Mouse (Mus musculus) hindbrain, embryonic 10.5 days (tissue): ENCODE data around the gene Hist2h2ab. TPM values are rescaled to one million over a fixed set of nuclear protein-coding genes. Genes with fewer than 3 reads are reported as not detected.
"Not testable (repeated sequence)": the region's sequence is repeated elsewhere in the genome, so short reads cannot be mapped to it uniquely, and the experiment has no call there.

Source experiments
- DNase-seq: peaks from one replicate; pipeline ENCODE4 v3.0.0-alpha.2; 2017; ENCODE audit warnings: low spot score
- H3K27ac ChIP-seq: fragments of 300-500 bp; sonication (generic); 2 replicates; pipeline ENCODE4 v1.5.1; 2016; ENCODE audit warnings: mild to moderate bottlenecking, moderate library complexity
- H3K27me3 ChIP-seq: fragments of 300-500 bp; sonication (generic); 2 replicates; pipeline ENCODE4 v1.6.1; 2016; ENCODE audit warnings: mild to moderate bottlenecking; ENCODE audit not compliant: poor library complexity, insufficient read depth, severe bottlenecking
- H3K36me3 ChIP-seq: fragments of 300-500 bp; sonication (generic); 2 replicates; pipeline ENCODE4 v1.6.1; 2016; ENCODE audit warnings: mild to moderate bottlenecking, moderate library complexity
- H3K4me1 ChIP-seq: fragments of 300-500 bp; sonication (generic); replicated peaks from 2 replicates; pipeline ENCODE4 v1.6.1; 2016; ENCODE audit warnings: mild to moderate bottlenecking
- H3K4me3 ChIP-seq: fragments of 300-500 bp; sonication (generic); 2 replicates; pipeline ENCODE4 v1.5.1; 2016; ENCODE audit warnings: mild to moderate bottlenecking, moderate library complexity
- H3K9me3 ChIP-seq: fragments of 300-500 bp; sonication (generic); 2 replicates; pipeline ENCODE4 v1.6.1; 2016; ENCODE audit warnings: mild to moderate bottlenecking, moderate library complexity
- WGBS: fragments of 180-500 bp; shearing (Covaris S2); methylation state at CpG from one replicate; pipeline ENCODE4 v1.1.7; 2016; 5-methylcytosine and 5-hydroxymethylcytosine counted together
- polyA plus RNA-seq: library from polyadenylated mRNA; unstranded; fragments of >200 nt; fragmentation: Nextera tagmentation; extraction: Ambion mirVana; gene quantifications from 2 replicates; pipeline ENCODE4 v1.2.1, GENCODE M21; 2016

The Hist2h2ab gene
- polyA plus RNA-seq, 1 experiment from 2014 or later, result not detected

DNA sequence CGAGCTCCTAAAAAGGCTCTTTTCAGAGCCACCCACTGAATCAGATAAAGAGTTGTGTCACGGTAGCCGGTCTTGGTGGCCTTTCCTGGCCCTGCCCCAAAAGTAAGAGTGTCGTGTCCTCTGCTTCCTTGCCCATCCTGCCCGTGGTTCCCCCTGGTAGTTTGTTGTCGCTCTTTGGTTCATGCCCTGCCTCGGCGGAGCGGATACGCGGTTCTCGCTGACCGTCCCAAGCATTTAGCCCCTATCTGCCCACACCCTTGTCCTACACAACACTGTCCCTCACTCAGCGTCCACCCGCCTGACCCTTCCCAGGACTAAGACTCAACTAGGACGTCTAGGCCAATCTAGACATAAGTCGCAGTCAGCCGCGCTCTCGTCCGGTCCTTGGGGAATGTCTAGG is 26.4 kb downstream of the Hist2h2ab start:
- not testable (repeated sequence) for DNase-seq, H3K9me3 ChIP-seq, H3K36me3 ChIP-seq, H3K27me3 ChIP-seq
- 1% methylated on average over 10 of the region's 21 CpGs for WGBS
- Histone ChIP-seq H3K4me3 (peak overlapping the region; percentile 44), H3K4me1 (peaks cover 48% of the 10 kb centered on the region), H3K27ac (peak overlapping the region; percentile 81)

DNA sequence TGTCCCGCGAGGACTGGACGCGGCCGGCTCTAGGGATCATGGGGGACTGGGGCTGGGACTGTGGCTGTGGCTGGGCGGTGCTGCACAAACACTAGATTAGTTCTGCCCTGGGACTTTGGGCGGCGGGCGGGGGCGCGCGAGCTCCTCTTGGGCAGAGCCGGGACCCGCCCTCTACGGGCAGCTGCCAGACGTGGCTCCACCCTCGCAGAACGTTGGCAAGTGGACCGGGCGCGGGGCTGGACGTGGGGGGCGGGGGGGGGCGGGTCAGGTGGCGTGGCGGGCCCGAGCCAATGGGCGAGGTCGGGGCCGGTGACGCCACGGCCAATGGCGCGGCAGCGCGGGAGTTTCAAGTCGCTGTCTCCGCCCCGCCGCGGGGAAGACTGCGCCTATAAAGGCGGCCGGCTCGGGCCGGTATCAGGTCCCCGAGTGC is 26.8 kb downstream of the Hist2h2ab start, which contains the start of gene Hist2h3c1:
Gene Hist2h3c1 (plus strand): TSS at position 259 of the 430 bp plus-strand sequence.
- DNase-seq, H3K36me3 ChIP-seq, H3K9me3 ChIP-seq, H3K27me3 ChIP-seq: not testable (repeated sequence)
- under 1% methylated on average over 18 of the region's 47 CpGs for WGBS
- peak within 1 kb of the TSS; percentile 59 for H3K4me3 ChIP-seq
- H3K4me1 ChIP-seq, result peaks cover 47% of the 10 kb centered on the region
- H3K27ac ChIP-seq, result peak within 1 kb of the TSS; percentile 89

DNA sequence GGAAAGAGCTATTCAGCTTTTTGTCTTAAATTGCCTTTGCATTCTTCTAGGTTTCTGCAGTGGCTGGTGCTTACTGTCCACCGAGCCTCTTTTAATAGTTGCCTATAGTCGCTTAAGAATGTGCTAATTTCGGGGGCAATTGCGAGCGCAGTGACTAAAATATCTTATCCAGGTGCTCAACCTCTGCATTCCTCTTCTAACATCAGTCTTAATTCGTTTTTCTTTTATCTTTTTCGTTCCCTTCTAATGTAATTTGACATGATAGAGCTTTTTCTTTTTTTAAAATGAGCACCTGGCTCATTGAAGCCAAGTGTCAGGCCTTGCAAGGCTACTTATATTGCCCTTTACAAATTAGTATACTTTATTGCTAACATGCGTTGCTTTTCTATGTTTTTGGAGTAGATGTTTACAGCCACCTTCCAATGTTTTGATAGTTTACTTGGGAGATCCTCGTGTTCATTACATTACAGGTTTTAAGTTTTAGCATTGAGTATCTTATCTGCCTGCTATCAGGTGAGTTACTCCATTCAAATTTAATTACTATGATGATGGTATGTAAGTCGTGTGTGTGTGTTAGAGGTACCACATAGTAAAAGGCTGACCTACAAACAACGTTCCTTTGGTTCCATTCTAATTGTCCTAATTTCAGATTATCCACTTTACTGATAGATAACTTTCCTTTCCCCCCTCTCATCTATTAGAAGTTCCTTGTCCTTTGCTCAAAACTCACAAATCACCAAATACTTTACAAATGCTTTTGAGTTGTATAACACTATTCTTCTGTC is 27.9 kb downstream of the Hist2h2ab start:
- H3K27me3 ChIP-seq, result no peaks in the 10 kb centered on the region
- DNase-seq, result no peak
- H3K36me3 ChIP-seq, result no peaks in the 10 kb centered on the region
- WGBS, result 3% methylated on average over 11 of the region's 11 CpGs
- peak overlapping the region; percentile 89 for H3K27ac ChIP-seq
- no peaks in the 10 kb centered on the region for H3K9me3 ChIP-seq
- H3K4me1 ChIP-seq, result peaks cover 47% of the 10 kb centered on the region
- peak overlapping the region; percentile 59 for H3K4me3 ChIP-seq

DNA sequence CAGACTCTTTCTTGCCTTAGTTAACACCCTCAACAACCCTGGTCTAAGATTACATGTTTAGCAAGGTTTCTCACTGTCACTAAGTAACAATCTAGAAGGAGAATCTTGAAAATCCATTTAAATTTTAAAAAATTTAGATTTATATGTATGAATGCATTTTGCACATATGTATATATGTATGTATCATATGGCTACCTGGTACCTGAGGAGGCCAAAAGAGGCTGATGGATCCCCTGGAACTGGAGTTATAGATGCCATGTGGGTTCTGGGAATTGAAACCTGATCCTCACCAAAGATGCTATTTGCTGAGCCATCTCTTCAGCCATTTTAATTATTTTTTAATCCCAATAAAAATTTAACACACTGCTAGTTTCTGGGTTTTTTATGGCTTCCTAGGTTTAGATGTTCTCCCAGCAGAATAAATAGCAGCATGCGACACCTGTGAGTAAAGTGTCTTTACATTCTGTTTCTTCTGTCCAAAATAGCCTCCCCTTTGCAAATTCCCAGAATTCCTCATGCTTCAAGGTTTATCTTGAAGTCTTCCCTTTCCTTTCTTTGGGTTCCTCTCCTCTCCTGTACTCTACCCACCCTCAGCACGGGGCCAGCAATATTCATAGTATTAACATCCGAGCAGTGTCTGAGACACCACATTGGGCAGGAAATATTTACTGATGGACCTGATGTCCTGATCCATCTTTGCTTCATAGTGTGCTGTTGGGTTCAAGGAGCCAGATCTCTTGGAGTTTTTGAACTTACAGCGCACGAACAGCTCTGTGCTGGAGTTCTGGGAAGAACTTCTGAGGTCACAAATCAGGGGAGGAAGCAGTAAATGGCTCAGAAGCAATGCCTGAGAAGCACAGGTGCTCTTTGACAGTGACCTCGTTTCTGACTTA is 28.7 kb downstream of the Hist2h2ab start:
- 50% methylated on average over 6 of the region's 6 CpGs for WGBS
- Histone ChIP-seq H3K4me1 (peaks cover 44% of the 10 kb centered on the region), H3K9me3 (no peaks in the 10 kb centered on the region), H3K36me3 (no peaks in the 10 kb centered on the region), H3K27me3 (no peaks in the 10 kb centered on the region), H3K27ac (peak overlapping the region; percentile 62), H3K4me3 (peak overlapping the region; percentile 59)
- no peak for DNase-seq

DNA sequence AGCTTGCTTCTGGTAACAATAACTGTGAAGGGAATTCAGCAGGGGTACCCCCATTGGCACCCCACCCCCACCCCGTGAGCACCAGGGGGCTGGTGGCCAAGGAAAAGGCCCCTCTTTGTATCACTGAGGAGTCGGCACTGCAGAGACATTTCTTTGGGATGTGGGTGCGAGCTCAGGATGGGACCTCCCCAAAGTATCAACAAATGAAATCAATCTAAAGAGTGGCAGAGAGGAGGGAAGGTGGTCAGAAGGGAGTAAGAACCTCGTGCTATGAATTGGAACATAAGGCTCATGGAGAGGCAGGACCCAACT is 29.3 kb downstream of the Hist2h2ab start:
- no peaks in the 10 kb centered on the region for H3K9me3 ChIP-seq
- H3K27me3 ChIP-seq, result no peaks in the 10 kb centered on the region
- WGBS, result 56% methylated on average over 4 of the region's 4 CpGs
- H3K4me1 ChIP-seq, result peaks cover 39% of the 10 kb centered on the region
- no peak for DNase-seq
- H3K36me3 ChIP-seq, result no peaks in the 10 kb centered on the region
- H3K4me3 ChIP-seq, result peak overlapping the region; percentile 59
- peak overlapping the region; percentile 62 for H3K27ac ChIP-seq

DNA sequence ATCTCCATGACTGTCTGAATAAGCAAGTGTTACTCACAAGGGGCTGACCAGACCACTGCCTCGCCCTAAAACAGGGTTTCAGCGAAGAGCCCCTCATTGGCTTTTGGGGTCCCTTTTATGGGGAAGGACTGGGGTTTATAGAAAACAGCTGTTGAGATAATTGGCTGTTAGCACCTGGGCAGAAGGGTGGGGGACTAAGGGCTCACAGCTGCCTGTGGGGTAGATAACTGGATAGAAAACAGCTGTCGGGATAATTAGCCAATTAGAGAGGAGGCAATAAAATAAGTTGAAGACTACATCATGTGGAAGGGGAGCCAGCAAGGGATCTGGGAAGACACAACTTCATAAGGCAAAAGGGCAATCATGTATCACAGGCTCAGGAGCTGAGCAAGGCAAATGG is 31.2 kb downstream of the Hist2h2ab start:
- 87% methylated on average over 3 of the region's 3 CpGs for WGBS
- no peaks in the 10 kb centered on the region for H3K9me3 ChIP-seq
- DNase-seq, result no peak
- H3K27ac ChIP-seq, result no peak overlapping the region
- H3K4me3 ChIP-seq, result no peak overlapping the region
- H3K36me3 ChIP-seq, result no peaks in the 10 kb centered on the region
- peaks cover 33% of the 10 kb centered on the region for H3K4me1 ChIP-seq
- no peaks in the 10 kb centered on the region for H3K27me3 ChIP-seq

DNA sequence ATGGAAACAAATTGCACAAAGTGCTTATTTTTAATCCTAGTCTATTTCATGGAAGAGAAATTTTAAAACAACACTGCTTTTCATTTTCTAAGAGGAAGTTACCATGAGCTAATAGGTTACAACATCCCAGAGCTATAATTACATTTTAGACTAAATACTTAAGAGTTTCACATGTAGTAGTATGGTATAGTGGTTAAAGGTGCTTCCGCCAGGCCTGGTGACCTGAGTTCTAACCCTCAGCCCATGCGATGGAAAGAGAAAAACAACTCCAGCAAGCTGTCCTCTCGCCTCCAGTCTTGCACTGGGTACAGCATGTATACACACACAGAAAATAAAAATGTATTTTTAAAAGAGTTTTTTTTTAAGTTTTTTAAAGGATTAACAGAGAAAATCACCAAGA is 32.1 kb downstream of the Hist2h2ab start:
- Histone ChIP-seq H3K4me3 (no peak overlapping the region), H3K27me3 (no peaks in the 10 kb centered on the region), H3K4me1 (peaks cover 33% of the 10 kb centered on the region), H3K36me3 (no peaks in the 10 kb centered on the region), H3K9me3 (no peaks in the 10 kb centered on the region), H3K27ac (no peak overlapping the region)
- 94% methylated on average over 3 of the region's 3 CpGs for WGBS
- no peak for DNase-seq

DNA sequence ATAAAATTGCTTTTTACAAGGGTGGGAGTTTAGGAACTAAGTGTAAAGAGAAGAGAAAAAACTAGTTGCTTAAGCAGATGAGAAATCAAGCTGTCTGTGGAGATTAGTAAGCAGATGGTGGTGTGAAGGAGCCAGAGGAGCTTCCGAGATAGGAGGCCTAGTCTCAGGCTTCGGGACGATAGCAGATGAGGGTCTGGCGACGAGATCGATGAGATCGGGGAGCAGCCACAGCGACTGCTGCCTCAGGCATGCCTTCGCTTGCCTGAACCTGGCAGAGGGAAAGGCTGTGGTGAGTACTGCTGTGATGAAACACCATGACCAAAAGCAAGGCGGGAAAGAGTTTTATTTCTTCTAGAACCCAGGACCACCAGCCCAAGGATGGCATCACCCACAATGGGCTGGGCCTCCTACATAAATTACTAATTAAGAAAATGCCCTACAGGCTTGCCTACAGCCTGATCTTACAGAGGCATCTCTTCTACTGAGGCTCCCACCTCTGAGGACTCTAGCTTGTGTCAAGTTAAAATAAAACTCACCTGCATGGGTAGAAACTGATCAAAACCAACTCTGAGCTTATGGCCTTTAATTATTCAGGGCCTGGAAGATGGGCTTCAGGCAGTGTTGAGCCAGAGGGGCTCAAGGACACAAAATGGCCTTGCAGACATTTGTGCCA is 35.2 kb downstream of the Hist2h2ab start:
- Histone ChIP-seq H3K4me1 (peaks cover 13% of the 10 kb centered on the region; the same call in 1 of the 2 replicates), H3K9me3 (no peaks in the 10 kb centered on the region), H3K27ac (peak overlapping the region; percentile 56), H3K27me3 (no peaks in the 10 kb centered on the region), H3K36me3 (no peaks in the 10 kb centered on the region), H3K4me3 (no peak overlapping the region)
- 49% methylated on average over 10 of the region's 10 CpGs for WGBS
- DNase-seq, result peak; percentile 50

DNA sequence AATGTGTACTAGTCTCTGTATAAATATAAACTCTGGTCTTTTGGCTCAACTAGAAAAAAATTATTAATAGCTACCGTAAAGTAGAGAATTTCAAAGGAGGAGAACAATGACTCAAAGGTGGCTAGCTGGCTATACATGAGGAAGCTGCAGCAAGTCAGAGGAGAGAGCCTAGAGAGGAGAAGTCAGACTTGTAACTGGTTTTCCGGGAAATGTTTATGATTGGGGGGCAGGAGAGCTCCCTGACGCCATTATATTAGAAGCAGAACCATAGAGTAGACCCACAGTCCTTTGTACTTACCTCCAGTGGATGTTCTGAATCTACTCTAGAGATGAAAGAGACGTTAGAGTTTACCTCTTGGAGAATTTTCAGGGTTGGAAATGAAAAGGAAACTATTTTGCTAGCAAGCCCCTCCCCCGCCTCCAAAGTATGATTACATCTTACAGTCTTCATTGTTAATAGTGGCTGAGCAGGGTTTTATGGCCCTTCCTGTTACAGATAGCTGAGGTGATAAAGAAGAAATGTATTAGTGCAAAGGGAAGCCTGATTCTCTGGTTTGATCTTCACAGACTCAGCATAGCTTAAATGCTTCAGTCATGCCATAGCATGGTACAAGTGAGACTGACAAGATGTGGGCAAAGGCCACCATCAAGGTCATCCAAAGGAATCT is 36.4 kb downstream of the Hist2h2ab start:
- no peaks in the 10 kb centered on the region for H3K9me3 ChIP-seq
- peaks cover 5% of the 10 kb centered on the region; the same call in 1 of the 2 replicates for H3K4me1 ChIP-seq
- no peak for DNase-seq
- H3K36me3 ChIP-seq, result no peaks in the 10 kb centered on the region
- WGBS, result 84% methylated on average over 5 of the region's 5 CpGs
- no peak overlapping the region for H3K27ac ChIP-seq
- no peak overlapping the region for H3K4me3 ChIP-seq
- no peaks in the 10 kb centered on the region for H3K27me3 ChIP-seq

DNA sequence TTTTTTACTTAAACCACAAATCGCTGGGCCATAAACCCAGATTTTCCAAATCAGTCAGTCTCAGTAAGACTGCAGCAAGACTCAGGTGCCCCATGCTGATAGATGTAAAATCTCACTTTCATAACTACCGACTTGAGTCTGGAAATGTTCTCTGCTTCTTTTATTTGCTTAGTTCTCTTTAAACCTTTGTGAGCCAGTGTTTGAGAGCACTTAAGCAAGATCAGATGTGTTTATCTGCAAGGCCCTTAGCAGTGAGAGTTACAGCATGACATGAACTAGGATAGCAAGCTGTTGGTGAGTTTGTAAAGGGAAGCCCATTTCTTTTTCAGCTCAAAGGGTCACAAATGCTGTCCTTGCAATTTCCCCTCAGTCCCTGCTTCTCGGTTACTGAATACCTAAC is 37.5 kb downstream of the Hist2h2ab start:
- H3K27me3 ChIP-seq, result no peaks in the 10 kb centered on the region
- no peak overlapping the region for H3K4me3 ChIP-seq
- no peaks in the 10 kb centered on the region for H3K9me3 ChIP-seq
- H3K4me1 ChIP-seq, result peaks cover 16% of the 10 kb centered on the region
- 80% methylated on average over 3 of the region's 3 CpGs for WGBS
- H3K36me3 ChIP-seq, result no peaks in the 10 kb centered on the region
- H3K27ac ChIP-seq, result no peak overlapping the region
- DNase-seq, result no peak

DNA sequence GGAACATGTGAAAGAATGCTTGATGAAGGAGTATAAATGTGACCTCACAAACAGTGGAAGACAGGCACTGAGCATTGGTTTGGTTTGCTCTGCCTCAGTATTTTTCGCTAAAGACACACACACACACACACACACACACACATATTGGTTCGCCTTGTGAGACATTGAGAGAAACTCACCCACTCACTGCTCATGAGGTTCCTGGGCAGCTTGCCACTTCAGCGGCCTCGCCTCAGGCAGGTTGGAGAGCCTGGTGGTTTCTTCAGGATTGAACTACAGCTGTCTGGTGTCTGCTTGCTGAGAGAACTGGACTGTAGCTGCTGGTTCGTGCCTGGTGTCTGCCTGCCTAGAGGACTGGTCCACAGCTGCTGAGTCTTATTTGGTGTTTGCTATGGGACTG is 40.6 kb downstream of the Hist2h2ab start:
- no peak for DNase-seq
- no peaks in the 10 kb centered on the region for H3K9me3 ChIP-seq
- H3K27ac ChIP-seq, result no peak overlapping the region
- H3K4me3 ChIP-seq, result no peak overlapping the region
- no peaks in the 10 kb centered on the region for H3K27me3 ChIP-seq
- WGBS, result 87% methylated on average over 5 of the region's 5 CpGs
- H3K36me3 ChIP-seq, result no peaks in the 10 kb centered on the region
- H3K4me1 ChIP-seq, result peaks cover 34% of the 10 kb centered on the region

DNA sequence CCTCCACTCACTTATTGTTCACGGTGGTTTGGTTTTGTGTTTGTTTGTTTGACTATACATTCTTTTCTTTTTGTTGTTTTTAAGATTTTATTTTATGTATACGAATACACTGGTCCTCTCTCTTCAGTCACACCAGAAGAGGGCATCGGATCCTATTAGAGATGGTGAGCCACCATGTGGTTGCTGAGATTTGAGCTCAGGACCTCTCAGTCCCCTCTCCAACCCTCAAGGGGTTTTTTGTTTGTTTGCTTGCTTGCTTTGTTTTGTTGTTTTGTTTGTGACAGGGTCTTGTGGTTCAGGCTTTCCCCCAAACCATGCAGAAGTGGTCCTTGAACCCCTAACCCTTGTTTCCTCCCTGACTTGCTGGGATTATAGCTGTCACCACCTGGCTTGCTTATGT is 42.0 kb downstream of the Hist2h2ab start:
- peak overlapping the region; percentile 65 for H3K4me3 ChIP-seq
- DNase-seq, result no peak
- H3K9me3 ChIP-seq, result no peaks in the 10 kb centered on the region
- H3K4me1 ChIP-seq, result peaks cover 34% of the 10 kb centered on the region
- H3K36me3 ChIP-seq, result no peaks in the 10 kb centered on the region
- H3K27ac ChIP-seq, result peak overlapping the region; percentile 99
- 50% methylated on average over 3 of the region's 3 CpGs for WGBS
- no peaks in the 10 kb centered on the region for H3K27me3 ChIP-seq
